Mouse (Mus musculus) hindbrain, embryonic 10.5 days (tissue): ENCODE data around the gene Klhl25. TPM values are rescaled to one million over a fixed set of nuclear protein-coding genes. Genes with fewer than 3 reads are reported as not detected.
"Not testable (repeated sequence)": the region's sequence is repeated elsewhere in the genome, so short reads cannot be mapped to it uniquely, and the experiment has no call there.

ENCODE experiments used
- DNase-seq: peaks from one replicate; pipeline ENCODE4 v3.0.0-alpha.2; 2017; ENCODE audit warnings: low spot score
- H3K27ac ChIP-seq: fragments of 300-500 bp; sonication (generic); 2 replicates; pipeline ENCODE4 v1.5.1; 2016; ENCODE audit warnings: mild to moderate bottlenecking, moderate library complexity
- H3K27me3 ChIP-seq: fragments of 300-500 bp; sonication (generic); 2 replicates; pipeline ENCODE4 v1.6.1; 2016; ENCODE audit warnings: mild to moderate bottlenecking; ENCODE audit not compliant: poor library complexity, insufficient read depth, severe bottlenecking
- H3K36me3 ChIP-seq: fragments of 300-500 bp; sonication (generic); 2 replicates; pipeline ENCODE4 v1.6.1; 2016; ENCODE audit warnings: mild to moderate bottlenecking, moderate library complexity
- H3K4me1 ChIP-seq: fragments of 300-500 bp; sonication (generic); replicated peaks from 2 replicates; pipeline ENCODE4 v1.6.1; 2016; ENCODE audit warnings: mild to moderate bottlenecking
- H3K4me3 ChIP-seq: fragments of 300-500 bp; sonication (generic); 2 replicates; pipeline ENCODE4 v1.5.1; 2016; ENCODE audit warnings: mild to moderate bottlenecking, moderate library complexity
- H3K9me3 ChIP-seq: fragments of 300-500 bp; sonication (generic); 2 replicates; pipeline ENCODE4 v1.6.1; 2016; ENCODE audit warnings: mild to moderate bottlenecking, moderate library complexity
- WGBS: fragments of 180-500 bp; shearing (Covaris S2); methylation state at CpG from one replicate; pipeline ENCODE4 v1.1.7; 2016; 5-methylcytosine and 5-hydroxymethylcytosine counted together
- polyA plus RNA-seq: library from polyadenylated mRNA; unstranded; fragments of >200 nt; fragmentation: Nextera tagmentation; extraction: Ambion mirVana; gene quantifications from 2 replicates; pipeline ENCODE4 v1.2.1, GENCODE M21; 2016

Gene Klhl25
- polyA plus RNA-seq, 1 experiment from 2014 or later: 22.8 TPM

DNA sequence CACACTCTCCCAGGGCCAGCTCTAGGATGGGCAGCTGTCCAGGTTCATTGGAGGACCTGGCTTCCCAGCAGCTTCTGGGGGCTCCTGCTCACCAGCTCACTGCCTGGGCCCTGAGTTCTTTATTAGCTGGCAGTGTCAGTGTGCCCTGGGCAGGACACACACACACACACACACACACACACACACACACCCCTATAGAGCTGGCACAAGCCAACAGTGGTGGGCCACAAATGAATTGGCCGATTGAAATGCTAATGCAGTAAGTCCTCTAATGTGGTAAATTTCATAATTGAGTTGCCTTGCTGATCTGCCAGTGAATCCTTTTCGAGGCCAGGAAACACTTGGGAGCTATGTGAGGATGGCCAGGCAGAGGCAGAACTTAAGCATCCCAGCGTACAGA, 2.3 kb downstream of the Klhl25 start:
- H3K4me1 ChIP-seq: peaks cover 60% of the 10 kb centered on the region

DNA sequence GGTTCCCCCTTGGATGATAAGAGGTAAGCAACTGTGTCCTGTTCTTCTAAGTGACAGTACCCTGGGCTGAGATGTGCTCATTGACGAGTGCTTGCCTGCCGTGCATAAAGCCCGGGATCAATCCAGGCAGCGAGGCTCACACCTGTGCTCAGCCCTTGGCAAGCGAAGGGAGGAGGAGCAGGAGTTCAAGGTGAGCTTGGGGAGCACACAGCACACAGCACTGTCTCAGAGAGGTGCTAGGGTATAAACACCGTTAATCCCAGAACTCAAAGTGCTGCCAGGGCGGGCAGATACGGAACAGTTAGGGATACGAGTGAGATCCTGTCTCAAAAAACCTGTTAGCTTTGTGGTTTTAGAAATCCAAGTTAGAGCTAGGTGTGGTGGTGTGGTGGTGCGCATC, 3.2 kb downstream of the Klhl25 start:
- whole genome bisulfite sequencing: 88% methylated on average over 10 of the region's 10 CpGs
- peaks cover 69% of the 10 kb centered on the region for H3K4me1 ChIP-seq
- peaks cover 15% of the 10 kb centered on the region for H3K36me3 ChIP-seq

More for the DNA sequence above, 2.3 kb downstream of the Klhl25 start:
- DNase-seq, H3K4me3 ChIP-seq, H3K27ac ChIP-seq, H3K9me3 ChIP-seq, H3K27me3 ChIP-seq: not testable (repeated sequence)
- 80% methylated on average over 1 of the region's 3 CpGs for WGBS
- H3K36me3 ChIP-seq: peaks cover 15% of the 10 kb centered on the region

DNA sequence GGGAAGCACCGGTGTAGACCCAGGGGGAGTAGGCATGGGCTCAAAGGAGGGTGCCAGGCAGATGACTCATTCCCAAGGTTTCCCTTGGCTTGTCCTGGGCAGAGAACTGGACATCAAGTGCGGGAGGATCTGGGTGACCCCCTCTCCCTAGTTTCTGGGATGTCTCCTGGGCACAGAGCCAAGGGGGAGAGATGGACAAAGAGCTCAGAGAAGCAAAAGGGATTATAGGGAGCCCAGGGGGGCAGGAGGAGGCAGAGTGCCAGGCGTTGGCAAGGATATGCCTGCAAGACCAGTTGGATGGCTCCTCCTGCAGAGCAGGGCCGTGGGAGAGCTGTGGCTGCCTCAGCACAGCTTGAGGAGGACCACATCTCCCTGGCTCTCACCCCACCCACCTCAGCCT, 4.3 kb downstream of the Klhl25 start:
- Histone ChIP-seq H3K4me1 (peaks cover 68% of the 10 kb centered on the region), H3K4me3 (no peak overlapping the region), H3K27ac (peak overlapping the region; percentile 60), H3K27me3 (no peaks in the 10 kb centered on the region), H3K36me3 (peaks cover 22% of the 10 kb centered on the region), H3K9me3 (no peaks in the 10 kb centered on the region)
- no peak for DNase-seq
- WGBS: 70% methylated on average over 4 of the region's 4 CpGs

More for the DNA sequence above, 3.2 kb downstream of the Klhl25 start:
- Histone ChIP-seq H3K27me3 (no peaks in the 10 kb centered on the region), H3K27ac (no peak overlapping the region), H3K9me3 (no peaks in the 10 kb centered on the region), H3K4me3 (no peak overlapping the region)
- DNase-seq: no peak

DNA sequence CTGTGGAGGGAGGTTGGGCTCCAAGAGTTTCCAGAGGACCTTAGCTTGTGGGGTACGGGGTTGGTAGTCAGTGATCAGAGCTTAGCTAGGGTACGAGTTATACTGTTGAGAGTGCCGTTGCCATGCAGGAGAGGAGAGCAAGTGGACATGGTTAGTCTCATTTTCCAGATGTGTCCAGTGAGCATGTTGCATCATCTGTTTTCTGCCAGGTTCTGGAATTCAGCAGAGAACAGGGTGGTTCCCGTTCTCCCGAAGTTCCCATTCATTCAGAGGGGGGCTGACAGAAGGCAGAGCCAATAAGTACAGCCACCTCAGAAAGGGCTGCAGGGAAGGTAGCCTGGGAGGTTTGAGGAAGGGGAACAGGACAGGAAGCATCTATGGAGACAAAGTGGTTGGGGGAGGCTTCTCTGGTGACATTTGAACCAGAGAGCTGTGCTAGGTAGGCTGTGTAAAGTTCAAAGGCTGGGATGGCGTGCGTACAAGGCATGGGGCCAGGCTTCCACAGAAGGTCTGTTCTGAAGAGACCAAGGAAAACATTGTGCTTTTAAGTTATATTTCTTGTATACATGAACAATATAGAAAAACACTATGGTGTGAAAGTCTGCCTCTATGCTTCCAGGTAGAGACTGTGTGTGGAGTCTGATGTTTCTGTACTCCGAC, 5.2 kb downstream of the Klhl25 start:
- 79% methylated on average over 8 of the region's 8 CpGs for WGBS
- Histone ChIP-seq H3K9me3 (no peaks in the 10 kb centered on the region), H3K4me3 (no peak overlapping the region), H3K4me1 (peaks cover 66% of the 10 kb centered on the region), H3K36me3 (peaks cover 22% of the 10 kb centered on the region), H3K27ac (0 out of 2 replicates have a peak overlapping the region, but pooled peaks have one; percentile 60), H3K27me3 (no peaks in the 10 kb centered on the region)
- no peak for DNase-seq

DNA sequence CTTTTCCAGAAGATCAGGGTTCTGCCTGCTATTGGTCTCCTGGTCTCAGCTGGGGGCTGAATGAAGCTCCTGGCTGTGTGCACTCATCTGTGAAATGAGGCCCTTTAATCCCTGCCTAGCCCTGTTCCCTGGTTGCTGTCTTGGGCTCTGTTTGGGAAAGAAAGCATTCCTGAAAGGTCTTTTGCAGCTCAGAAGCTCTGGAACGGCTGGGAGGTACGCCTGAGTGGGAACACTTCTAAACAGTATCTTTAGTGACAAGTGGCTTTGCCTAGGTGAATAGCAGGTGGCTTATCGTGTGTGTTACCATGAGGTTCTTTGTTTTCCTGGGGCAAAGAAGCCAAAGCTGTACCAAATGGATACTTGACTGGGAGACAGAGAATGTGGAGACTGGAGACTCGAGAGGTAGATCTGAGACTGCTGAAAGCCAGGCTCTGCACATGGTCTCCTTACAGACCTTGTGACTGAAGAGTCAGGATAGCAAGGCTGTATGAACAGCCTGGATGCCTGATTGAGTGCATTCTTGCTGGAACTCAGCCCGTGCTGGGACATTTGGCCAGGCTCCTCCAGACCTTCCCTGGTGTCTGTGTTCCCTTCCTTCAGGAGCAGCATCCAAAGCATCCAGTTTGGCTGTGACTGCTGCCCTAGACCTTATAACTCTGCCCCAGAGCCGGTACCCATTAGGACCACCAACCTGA, 6.3 kb downstream of the Klhl25 start:
- Histone ChIP-seq H3K27ac (peak overlapping the region; percentile 78), H3K4me3 (0 out of 2 replicates have a peak overlapping the region, but pooled peaks have one; percentile 13), H3K36me3 (peaks cover 27% of the 10 kb centered on the region), H3K9me3 (no peaks in the 10 kb centered on the region), H3K27me3 (no peaks in the 10 kb centered on the region), H3K4me1 (peaks cover 58% of the 10 kb centered on the region)
- peak; percentile 42 for DNase-seq
- 29% methylated on average over 6 of the region's 6 CpGs for WGBS

DNA sequence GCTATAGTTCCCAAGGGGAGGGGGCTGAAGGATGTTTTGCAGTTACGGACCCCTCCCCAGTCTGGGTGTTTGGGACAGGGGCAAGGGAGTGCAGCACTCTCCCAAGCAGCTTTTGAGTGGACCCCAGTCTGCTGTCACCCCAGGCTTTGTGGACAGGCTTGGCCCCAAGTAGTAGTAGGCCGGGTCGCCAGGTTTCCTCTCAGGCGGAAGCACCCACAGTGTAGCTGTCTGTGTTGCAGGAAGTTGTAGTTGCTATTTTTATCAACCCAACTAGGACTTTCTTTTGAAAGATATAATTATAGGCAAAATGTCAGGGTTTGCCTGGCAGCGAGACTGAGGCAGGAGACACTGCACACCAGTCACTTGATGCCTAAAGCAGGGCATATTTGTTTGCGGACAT, 6.9 kb downstream of the Klhl25 start:
- no peaks in the 10 kb centered on the region for H3K27me3 ChIP-seq
- peaks cover 33% of the 10 kb centered on the region for H3K36me3 ChIP-seq
- 0 out of 2 replicates have a peak overlapping the region, but pooled peaks have one; percentile 13 for H3K4me3 ChIP-seq
- peaks cover 56% of the 10 kb centered on the region for H3K4me1 ChIP-seq
- no peaks in the 10 kb centered on the region for H3K9me3 ChIP-seq
- 77% methylated on average over 6 of the region's 6 CpGs for WGBS
- DNase-seq: no peak
- H3K27ac ChIP-seq: peak overlapping the region; percentile 78

DNA sequence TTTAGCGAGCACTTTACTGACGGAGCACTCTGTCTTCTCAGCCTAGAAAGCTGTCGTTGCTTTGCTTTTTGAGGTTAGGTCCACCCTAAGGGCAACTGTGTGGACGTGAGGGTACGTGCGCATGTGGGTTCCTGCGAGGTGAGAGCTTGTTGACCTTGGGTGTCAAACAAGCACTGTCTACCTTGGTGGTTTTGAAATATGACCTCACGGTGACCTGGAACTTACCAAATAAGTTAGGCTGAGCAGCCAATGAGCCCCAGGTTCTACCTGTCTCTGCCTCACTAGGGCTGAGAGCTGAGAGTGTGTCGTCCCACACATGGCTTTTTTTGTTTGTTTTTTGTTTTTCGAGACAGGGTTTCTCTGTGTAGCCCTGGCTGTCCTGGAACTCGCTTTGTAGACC, 8.1 kb downstream of the Klhl25 start:
- Histone ChIP-seq H3K4me3 (no peak overlapping the region), H3K27me3 (no peaks in the 10 kb centered on the region), H3K4me1 (peaks cover 55% of the 10 kb centered on the region), H3K27ac (no peak overlapping the region), H3K9me3 (no peaks in the 10 kb centered on the region), H3K36me3 (peaks cover 31% of the 10 kb centered on the region)
- 87% methylated on average over 11 of the region's 11 CpGs for WGBS
- DNase-seq: no peak

DNA sequence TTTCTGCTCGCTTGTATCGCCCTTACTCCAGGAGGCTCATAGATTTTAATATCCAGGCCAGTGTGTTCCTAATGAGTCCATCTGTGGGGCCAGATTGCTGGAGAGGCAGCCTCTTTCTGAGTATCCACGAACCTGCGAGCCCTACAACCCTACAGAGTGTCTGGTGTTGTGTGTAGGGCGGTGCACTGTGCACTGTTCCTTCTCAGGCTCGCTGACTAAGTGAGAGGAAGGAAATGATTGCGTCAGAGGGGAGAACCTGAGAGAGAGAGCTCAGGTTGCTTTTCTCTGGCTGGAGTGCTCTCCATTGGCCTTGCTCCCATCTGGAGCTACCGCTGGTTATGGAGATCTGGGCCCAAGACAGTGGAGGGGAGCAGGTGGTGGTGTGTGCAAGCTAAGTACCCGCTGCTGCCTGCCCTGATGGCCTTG, 11.7 kb downstream of the Klhl25 start:
- 88% methylated on average over 9 of the region's 9 CpGs for WGBS
- H3K27me3 ChIP-seq: no peaks in the 10 kb centered on the region
- H3K27ac ChIP-seq: peak overlapping the region; percentile 31; the same call in 1 of the 2 replicates
- peaks cover 5% of the 10 kb centered on the region; the same call in 1 of the 2 replicates for H3K9me3 ChIP-seq
- no peak overlapping the region for H3K4me3 ChIP-seq
- H3K36me3 ChIP-seq: peaks cover 41% of the 10 kb centered on the region
- DNase-seq: peak; percentile 12
- peaks cover 20% of the 10 kb centered on the region for H3K4me1 ChIP-seq

DNA sequence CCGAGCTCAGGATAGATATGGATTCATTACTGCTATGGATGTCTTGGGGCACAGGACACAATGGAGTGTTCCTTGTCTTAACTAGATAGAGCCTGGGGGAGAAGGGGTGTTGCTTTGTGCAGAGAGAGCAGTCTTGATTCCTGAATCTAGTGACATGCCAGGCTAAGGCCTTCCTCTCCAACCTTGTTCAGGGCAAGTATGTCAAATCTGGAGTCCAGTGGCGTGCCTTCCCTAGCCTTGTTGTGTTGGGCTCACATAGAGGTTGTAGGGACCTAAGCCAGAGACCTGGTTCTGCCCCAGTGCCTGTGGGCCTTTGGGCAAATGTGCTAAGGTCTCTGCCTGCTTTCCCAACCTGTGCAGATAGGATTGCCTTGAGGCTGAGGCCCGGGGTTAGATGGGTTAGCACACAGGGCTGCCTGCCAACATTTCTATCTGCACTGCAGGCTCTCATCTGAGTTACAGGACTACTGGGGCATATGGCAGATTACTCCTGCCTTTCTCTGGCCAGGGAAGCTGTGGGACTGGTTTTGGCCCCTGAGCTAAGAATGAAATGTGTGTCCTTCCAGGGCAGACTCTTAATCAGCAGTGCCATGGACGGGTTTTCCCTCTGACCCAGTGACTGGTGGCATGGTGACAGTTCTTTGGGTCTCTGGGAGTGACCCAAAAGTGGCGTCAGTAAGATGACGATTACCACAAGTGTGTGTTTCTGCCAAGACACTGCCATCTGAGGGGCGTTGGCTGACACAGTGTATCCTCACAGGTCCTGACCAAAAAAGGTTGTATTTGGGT, 13.7 kb downstream of the Klhl25 start:
- H3K4me3 ChIP-seq, H3K27me3 ChIP-seq, DNase-seq, H3K27ac ChIP-seq, H3K4me1 ChIP-seq, H3K9me3 ChIP-seq: not testable (repeated sequence)
- peaks cover 58% of the 10 kb centered on the region for H3K36me3 ChIP-seq
- 93% methylated on average over 7 of the region's 7 CpGs for WGBS

DNA sequence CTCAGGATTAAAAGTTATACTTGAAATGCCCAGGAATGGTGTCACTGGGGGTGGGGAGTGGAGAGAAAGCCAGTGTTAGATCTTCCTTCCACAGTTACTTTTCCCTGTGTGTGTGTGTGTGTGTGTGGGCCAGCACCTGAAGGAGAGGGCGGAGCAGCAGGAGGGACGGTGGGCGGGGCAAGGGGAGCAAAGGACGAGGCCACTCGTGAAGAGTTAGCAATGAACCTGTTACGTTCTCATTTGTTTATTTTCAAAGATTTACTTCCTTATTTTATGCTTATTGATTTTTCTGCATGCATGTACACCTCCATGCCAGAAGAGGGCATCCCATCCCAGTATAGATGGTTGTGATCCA, 14.3 kb downstream of the Klhl25 start:
- 93% methylated on average over 6 of the region's 6 CpGs for WGBS
- not testable (repeated sequence) for H3K9me3 ChIP-seq, H3K27ac ChIP-seq, H3K4me1 ChIP-seq, DNase-seq, H3K27me3 ChIP-seq, H3K4me3 ChIP-seq
- H3K36me3 ChIP-seq: peaks cover 59% of the 10 kb centered on the region

DNA sequence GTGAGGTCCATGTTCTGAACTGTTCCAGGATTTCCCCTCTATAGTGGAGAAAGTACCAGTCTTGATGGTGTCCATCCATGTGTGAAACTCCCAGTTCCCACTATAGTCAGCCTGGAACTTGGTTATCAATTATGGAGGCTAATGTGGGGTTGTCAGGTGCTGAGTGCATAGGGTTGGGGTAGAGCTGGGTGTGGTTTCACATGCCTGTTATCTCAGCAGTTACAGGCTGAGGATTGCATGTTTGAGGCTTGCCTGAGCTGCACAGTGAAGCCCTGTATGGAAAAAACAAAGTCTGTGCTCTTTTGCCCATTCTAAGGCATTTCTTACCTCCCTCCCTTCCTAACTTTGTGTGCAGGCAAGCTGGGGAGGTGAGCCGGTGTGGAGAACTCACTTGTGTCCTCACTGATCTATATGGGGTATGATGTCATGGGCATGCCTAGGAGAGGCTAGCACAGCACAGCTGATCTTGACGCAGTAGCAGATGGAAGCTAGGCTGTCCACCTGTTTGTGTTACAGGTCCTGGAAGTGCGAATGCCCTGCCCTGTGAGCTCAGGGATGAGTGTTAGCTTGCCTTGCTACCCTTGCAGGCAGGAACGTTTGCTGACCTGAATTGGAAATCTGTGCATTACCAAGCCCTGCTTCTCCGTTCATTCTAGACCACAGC, 15.3 kb downstream of the Klhl25 start:
- H3K9me3 ChIP-seq, H3K27me3 ChIP-seq, H3K4me1 ChIP-seq, H3K27ac ChIP-seq, H3K4me3 ChIP-seq, DNase-seq: not testable (repeated sequence)
- peaks cover 69% of the 10 kb centered on the region for H3K36me3 ChIP-seq
- WGBS: 90% methylated on average over 5 of the region's 5 CpGs

DNA sequence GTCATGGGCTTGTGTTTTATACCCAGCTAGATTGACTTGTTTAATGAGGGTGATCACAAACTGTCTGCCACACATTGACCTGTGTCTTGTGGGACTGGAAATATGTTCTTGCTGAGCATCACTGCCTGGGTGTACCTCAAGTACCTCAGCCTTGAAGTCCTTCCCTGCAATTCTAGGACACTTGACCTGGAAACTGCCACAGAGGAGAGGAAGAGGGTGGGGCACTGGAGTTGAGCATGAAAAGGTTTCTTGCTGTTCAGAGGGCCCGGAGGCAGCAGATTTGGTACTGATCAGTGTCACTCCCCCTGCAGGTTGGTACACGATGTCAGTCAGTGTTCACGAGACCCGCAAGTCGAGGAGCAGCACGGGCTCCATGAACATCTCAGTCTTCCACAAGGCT, 16.9 kb downstream of the Klhl25 start:
- Histone ChIP-seq H3K36me3 (peaks cover 74% of the 10 kb centered on the region), H3K4me1 (0 out of 2 replicates have a peak, but pooled peaks cover 4% of the 10 kb centered on the region), H3K4me3 (no peak overlapping the region), H3K9me3 (peaks cover 8% of the 10 kb centered on the region; the same call in 1 of the 2 replicates), H3K27me3 (no peaks in the 10 kb centered on the region), H3K27ac (no peak overlapping the region)
- WGBS: 95% methylated on average over 6 of the region's 6 CpGs
- no peak for DNase-seq
